Mouse (Mus musculus) olfactory bulb, adult 2 months (tissue): ENCODE results near the gene Diras1. TPM values are rescaled to one million over a fixed set of nuclear protein-coding genes. Genes with fewer than 3 reads are reported as not detected.
"Not testable (repeated sequence)": the region's sequence is repeated elsewhere in the genome, so short reads cannot be mapped to it uniquely, and the experiment has no call there.

Source experiments
- H3K27ac ChIP-seq: fragments of 200-500 bp; 2 replicates; pipeline ENCODE4 v1.5.1; 2012; ENCODE audit warnings: low read depth, low read length; ENCODE audit not compliant: insufficient read depth
- H3K4me1 ChIP-seq: fragments of 200-500 bp; 2 replicates; pipeline ENCODE4 v1.6.1; 2012; ENCODE audit warnings: low read length; ENCODE audit not compliant: control insufficient read depth, insufficient read depth
- H3K4me3 ChIP-seq: fragments of 200-500 bp; 2 replicates; pipeline ENCODE4 v1.5.1; 2012; ENCODE audit warnings: mild to moderate bottlenecking, low read depth, low read length, moderate library complexity; ENCODE audit not compliant: insufficient read depth
- CTCF ChIP-seq: fragments of 200-500 bp; IDR thresholded peaks from 2 replicates; pipeline ENCODE4 v1.5.1; 2012; ENCODE audit warnings: low read depth, mild to moderate bottlenecking, low read length, moderate library complexity; ENCODE audit not compliant: insufficient read depth
- POLR2A ChIP-seq: fragments of 200-500 bp; IDR thresholded peaks from 2 replicates; pipeline ENCODE4 v1.6.1; 2012; ENCODE audit warnings: mild to moderate bottlenecking, low read depth, low read length, moderate library complexity; ENCODE audit not compliant: insufficient read depth
- WGBS: fragments of 180-500 bp; shearing (Covaris S2); methylation state at CpG from one replicate; pipeline ENCODE4 v1.1.7; 2018; 5-methylcytosine and 5-hydroxymethylcytosine counted together
- polyA plus RNA-seq: library from polyadenylated mRNA; stranded (reverse); fragments of >200 nt; gene quantifications from 2 replicates; pipeline ENCODE4 v1.2.4, GENCODE M21; 2012; ENCODE audit warnings: low replicate concordance; ENCODE audit not compliant: missing spikeins, insufficient read depth, insufficient read length

Gene Diras1
- polyA plus RNA-seq, 1 experiment, result not detected

- peaks cover 46% of the 10 kb centered on the region for H3K4me1 ChIP-seq
- H3K4me3 ChIP-seq, result no peak overlapping the region
- TF ChIP-seq CTCF (no peak), POLR2A (no peak)
- H3K27ac ChIP-seq, result no peak overlapping the region
- WGBS, result 88% methylated on average over 23 of the region's 23 CpGs
Observed at GRCm38 (mm10) chr10:81057406-81058130, 32.1 kb upstream of the Diras1 start.

GRCm38 (mm10) chr10:81055802-81056340 lies 30.4 kb upstream of the Diras1 start:
- WGBS, result 82% methylated on average over 11 of the region's 11 CpGs
- not testable (repeated sequence) for H3K27ac ChIP-seq, H3K4me3 ChIP-seq
- H3K4me1 ChIP-seq, result peaks cover 46% of the 10 kb centered on the region

GRCm38 (mm10) chr10:81055169-81055568 lies 29.7 kb upstream of the Diras1 start:
- peaks cover 46% of the 10 kb centered on the region for H3K4me1 ChIP-seq
- WGBS, result 46% methylated on average over 6 of the region's 6 CpGs
- H3K27ac ChIP-seq, result no peak overlapping the region
- TF ChIP-seq POLR2A (no peak), CTCF (no peak)
- no peak overlapping the region for H3K4me3 ChIP-seq

- peaks cover 31% of the 10 kb centered on the region for H3K4me1 ChIP-seq
- H3K4me3 ChIP-seq, result no peak overlapping the region
- TF ChIP-seq CTCF, result no peak
- TF ChIP-seq POLR2A, result no peak
- H3K27ac ChIP-seq, result no peak overlapping the region
- 93% methylated on average over 5 of the region's 5 CpGs for WGBS
Observed at GRCm38 (mm10) chr10:81052577-81052976, 27.1 kb upstream of the Diras1 start.

GRCm38 (mm10) chr10:81051133-81051532 lies 25.7 kb upstream of the Diras1 start:
- 95% methylated on average over 6 of the region's 6 CpGs for WGBS
- H3K4me3 ChIP-seq, result no peak overlapping the region
- peaks cover 18% of the 10 kb centered on the region for H3K4me1 ChIP-seq
- H3K27ac ChIP-seq, result no peak overlapping the region
- TF ChIP-seq CTCF, result no peak
- no peak for TF ChIP-seq POLR2A

GRCm38 (mm10) chr10:81050645-81051044 lies 25.2 kb upstream of the Diras1 start:
- peaks cover 14% of the 10 kb centered on the region; the same call in 1 of the 2 replicates for H3K4me1 ChIP-seq
- no peak for TF ChIP-seq POLR2A
- TF ChIP-seq CTCF, result no peak
- 96% methylated on average over 4 of the region's 4 CpGs for WGBS

GRCm38 (mm10) chr10:81045246-81045645 lies 19.8 kb upstream of the Diras1 start:
- not testable (repeated sequence) for H3K4me1 ChIP-seq, H3K4me3 ChIP-seq, H3K27ac ChIP-seq
- WGBS, result 93% methylated on average over 14 of the region's 14 CpGs

More at GRCm38 (mm10) chr10:81050645-81051044, 25.2 kb upstream of the Diras1 start:
- Histone ChIP-seq H3K27ac (no peak overlapping the region), H3K4me3 (no peak overlapping the region)

- TF ChIP-seq POLR2A (0 out of 2 replicates have a peak, but pooled peaks have one; percentile 21), CTCF (peak; percentile 62)
- H3K4me1 ChIP-seq, result no peaks in the 10 kb centered on the region
- 31% methylated on average over 13 of the region's 13 CpGs for WGBS
- no peak overlapping the region for H3K4me3 ChIP-seq
- H3K27ac ChIP-seq, result no peak overlapping the region
Observed at GRCm38 (mm10) chr10:81041458-81042175, 16.2 kb upstream of the Diras1 start.

- peaks cover 7% of the 10 kb centered on the region for H3K4me1 ChIP-seq
- H3K4me3 ChIP-seq, result peak within 1 kb of the TSS; percentile 97
- H3K27ac ChIP-seq, result peak within 1 kb of the TSS; percentile 55; the same call in 1 of the 2 replicates
- TF ChIP-seq POLR2A, result peak; percentile 86
- TF ChIP-seq CTCF, result no peak
- WGBS, result under 1% methylated on average over 35 of the region's 35 CpGs
Observed at GRCm38 (mm10) chr10:81036988-81037580, 11.6 kb upstream of the Diras1 start, which contains the start of gene Slc39a3. Gene Slc39a3 (minus strand): TSS chr10:81037426.
